Mouse (Mus musculus) mammary gland, adult 2 months (tissue): ENCODE measurements around the gene Ppp2r1a. TPM values are rescaled to one million over a fixed set of nuclear protein-coding genes. Genes with fewer than 3 reads are reported as not detected.

Source experiments
- polyA plus RNA-seq: library from polyadenylated mRNA; depleted of rRNA; stranded (reverse); fragments of >200 nt; gene quantifications from 2 replicates; pipeline ENCODE4 v1.2.3, GENCODE M21; 2012; ENCODE audit warnings: low replicate concordance; rRNA removed

The Ppp2r1a gene
- polyA plus RNA-seq = 148 and 218 TPM in 2 replicates

GRCm38 (mm10) chr17:20944985-20945891 is at the start of gene Ppp2r1a:
TSS of gene Ppp2r1a (plus strand) at chr17:20945311.

GRCm38 (mm10) chr17:20904991-20905390 is 40.1 kb upstream of the Ppp2r1a start, which contains the start of gene Vmn1r231:
TSS of gene Vmn1r231 (minus strand) at chr17:20905091.

DNA sequence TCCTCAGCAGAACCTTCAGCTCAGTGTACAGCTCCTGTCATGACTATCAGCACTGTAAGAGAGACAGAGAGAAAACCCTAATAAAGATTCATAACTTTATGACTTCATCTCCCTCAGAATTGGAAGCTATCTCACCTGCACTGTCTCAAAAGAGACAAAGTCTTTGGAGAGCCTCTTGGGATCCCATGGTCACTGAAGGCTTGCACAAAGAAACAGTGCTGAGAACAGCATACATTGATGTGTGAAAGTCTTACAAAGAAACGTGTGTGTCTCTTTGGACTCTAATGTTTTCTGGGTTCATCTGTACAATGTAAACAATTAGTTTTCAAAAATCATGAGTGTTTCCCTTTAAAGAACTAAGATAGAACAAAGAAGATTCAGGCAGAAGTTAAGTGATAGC is 25.5 kb upstream of the Ppp2r1a start, which contains the start of gene Vmn1r232:
Gene Vmn1r232 (minus strand): TSS at position 101 of the 400 bp plus-strand sequence.

GRCm38 (mm10) chr17:20996364-20996763 is 51.3 kb downstream of the Ppp2r1a start, which contains the start of gene Vmn1r233:
TSS of gene Vmn1r233 (minus strand) at chr17:20996464.

GRCm38 (mm10) chr17:21008382-21009331 is 63.5 kb downstream of the Ppp2r1a start, which contains the start of gene Zfp160:
TSS of gene Zfp160 (plus strand) at chr17:21008903.

Other genes with a start within 250 kb of the Ppp2r1a start
- not detected in 2 replicates for gene Vmn1r227, start 215.5 kb upstream of the Ppp2r1a start, polyA plus RNA-seq
- gene Vmn1r228, start 159.2 kb upstream of the Ppp2r1a start, polyA plus RNA-seq = not detected in 2 replicates
- gene Vmn1r229, start 133.8 kb upstream of the Ppp2r1a start, polyA plus RNA-seq = not detected in 2 replicates
- gene Vmn1r230, start 104.9 kb upstream of the Ppp2r1a start, polyA plus RNA-seq = not detected in 2 replicates
- gene Vmn1r231, start 40.2 kb upstream of the Ppp2r1a start, polyA plus RNA-seq = not detected in 2 replicates
- gene Vmn1r232, start 25.6 kb upstream of the Ppp2r1a start, polyA plus RNA-seq = not detected in 2 replicates
- not detected in 2 replicates for gene Vmn1r233, start 51.2 kb downstream of the Ppp2r1a start, polyA plus RNA-seq
- gene Zfp160, start 63.6 kb downstream of the Ppp2r1a start, polyA plus RNA-seq = 1.3 and 3.4 TPM in 2 replicates